Mouse (Mus musculus) heart, adult 9 months (tissue): ENCODE results near the gene Ifna1.
A peak's percentile ranks its signal among the peaks of the same experiment; 100 is the strongest.

Experiments used
- DNase-seq, 2 experiments: peaks; one replicate each; pipeline ENCODE4 v3.0.0; 2022; ENCODE audit warnings: low spot score in 2 of 2

The Ifna1 gene

DNA sequence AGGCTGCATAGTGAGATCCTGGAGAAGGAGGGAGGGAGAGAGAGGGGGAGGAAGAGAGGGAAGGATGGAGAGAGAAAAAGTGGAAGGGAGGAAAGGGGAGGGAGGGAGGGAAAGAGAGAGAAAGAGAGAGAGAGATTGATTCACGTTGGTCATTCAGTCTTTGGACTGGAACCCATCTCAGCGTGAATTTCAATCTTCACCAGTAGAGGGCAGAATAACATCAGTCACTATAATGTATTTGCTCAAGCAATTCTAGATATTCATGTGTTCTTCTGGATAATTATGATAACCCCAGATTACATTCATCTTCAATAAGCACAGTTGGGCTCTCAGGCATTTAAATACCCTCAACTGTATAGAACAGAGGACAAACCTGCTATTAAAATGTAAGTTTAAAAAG, 22.8 kb downstream of the Ifna1 start:
- DNase-seq, result peak in 1 of 2 experiments; percentile 18

- no peak for DNase-seq
Observed at GRCm38 (mm10) chr4:88875435-88876095, 25.7 kb downstream of the Ifna1 start.

- no peak for DNase-seq
Observed at GRCm38 (mm10) chr4:88876520-88876919, 26.6 kb downstream of the Ifna1 start.

DNA sequence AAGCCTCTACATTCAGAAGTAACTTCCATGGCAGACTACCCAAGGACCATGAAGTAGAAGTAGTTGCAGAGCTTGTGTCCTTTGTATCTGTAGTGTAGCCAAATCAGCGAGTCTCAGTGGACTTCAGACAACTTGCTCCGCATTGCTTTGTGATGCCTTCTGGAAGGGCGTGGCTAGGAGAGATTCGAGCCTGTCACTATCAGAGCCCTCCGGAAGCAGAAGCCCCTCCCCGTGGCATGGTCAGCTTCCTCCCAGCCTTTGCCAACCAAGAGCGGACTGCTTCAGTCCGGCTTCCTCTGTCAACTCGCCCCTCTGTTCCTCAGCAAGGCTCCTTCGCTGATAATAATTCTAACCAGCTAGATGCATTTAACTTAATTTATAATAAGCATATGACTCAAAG, 28.4 kb downstream of the Ifna1 start:
- no peak for DNase-seq

DNA sequence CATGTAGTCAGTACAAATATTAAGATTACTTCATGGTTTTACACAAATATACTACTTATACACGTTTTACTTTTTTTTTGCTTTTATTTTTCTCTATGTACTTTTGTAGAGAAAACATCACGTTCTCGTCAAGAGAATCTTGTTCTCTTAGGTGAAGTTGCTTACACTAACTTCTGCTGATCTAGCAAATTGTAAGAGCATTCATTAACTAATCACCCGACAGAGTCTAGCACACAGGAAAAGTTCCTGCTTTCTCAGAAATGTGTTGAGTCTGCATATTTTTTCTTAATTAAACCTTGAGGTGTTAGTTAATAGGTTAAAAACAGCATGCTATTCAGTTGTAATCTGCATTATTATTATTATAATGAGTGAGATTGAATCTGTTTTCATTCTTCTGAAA, 28.9 kb downstream of the Ifna1 start:
- DNase-seq, result no peak

- no peak for DNase-seq
Observed at GRCm38 (mm10) chr4:88880101-88880500, 30.2 kb downstream of the Ifna1 start, which contains the start of gene Ifne. Ifne (minus strand) TSS chr4:88880201.

DNA sequence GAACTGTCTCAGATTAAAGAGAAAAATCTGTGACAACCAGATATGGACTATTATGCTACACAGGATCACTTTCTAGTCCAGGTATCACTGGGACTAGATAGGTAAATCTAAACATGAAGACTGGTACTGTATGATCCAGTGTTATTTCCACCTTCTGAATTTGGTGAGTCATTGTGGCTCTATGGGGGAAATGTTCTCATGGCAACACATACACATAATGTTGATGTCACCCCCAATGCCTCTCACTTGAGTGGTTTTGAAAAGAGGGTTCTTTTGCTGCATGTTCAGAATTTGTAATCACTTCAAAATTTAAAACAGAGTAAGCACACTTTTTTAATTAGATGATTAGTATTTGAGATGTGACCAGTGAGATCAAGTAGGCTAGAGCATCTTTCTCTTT, 38.3 kb downstream of the Ifna1 start:
- no peak for DNase-seq

GRCm38 (mm10) chr4:88893201-88893754, 43.4 kb downstream of the Ifna1 start:
- DNase-seq, result no peak
